Mouse (Mus musculus): ENCODE data around the gene Emp3.

- TF ChIP-seq GATA1 (IDR thresholded peaks at IDR 0.05; ENCODE audit: borderline replicate concordance, low read length) (no peak), FLI1 (IDR thresholded peaks at IDR 0.05; ENCODE audit: low read length) (no peak)
Measured at GRCm38 (mm10) chr7:45935114-45935513, 13.9 kb upstream of the Emp3 start.

Data from megakaryocyte, embryonic 14.5 days (primary cell).